Mouse (Mus musculus): ENCODE data around the gene Tmem59l.

Gene Tmem59l

DNA sequence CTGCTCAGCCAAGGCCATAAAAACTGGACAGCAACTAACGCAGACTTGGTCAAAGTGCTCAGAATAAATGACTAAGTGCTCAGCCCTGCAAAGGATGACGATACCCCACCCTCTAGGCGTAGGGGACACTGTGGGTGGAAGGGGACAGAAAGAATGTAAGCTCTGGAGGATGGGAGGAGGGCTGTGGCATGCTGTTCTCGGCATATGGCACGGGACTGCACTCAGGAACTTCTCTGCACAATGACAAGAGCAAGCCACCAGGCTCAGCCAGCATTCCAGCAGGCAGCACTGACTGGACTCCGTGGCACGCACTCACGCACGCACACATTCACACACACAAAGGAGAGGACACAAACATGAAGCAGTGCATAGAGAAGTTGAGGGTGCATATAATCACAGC is 26.6 kb downstream of the Tmem59l start:
- peak; percentile 87 for DNase-seq (ENCODE audit: low read depth, low spot score)

DNA sequence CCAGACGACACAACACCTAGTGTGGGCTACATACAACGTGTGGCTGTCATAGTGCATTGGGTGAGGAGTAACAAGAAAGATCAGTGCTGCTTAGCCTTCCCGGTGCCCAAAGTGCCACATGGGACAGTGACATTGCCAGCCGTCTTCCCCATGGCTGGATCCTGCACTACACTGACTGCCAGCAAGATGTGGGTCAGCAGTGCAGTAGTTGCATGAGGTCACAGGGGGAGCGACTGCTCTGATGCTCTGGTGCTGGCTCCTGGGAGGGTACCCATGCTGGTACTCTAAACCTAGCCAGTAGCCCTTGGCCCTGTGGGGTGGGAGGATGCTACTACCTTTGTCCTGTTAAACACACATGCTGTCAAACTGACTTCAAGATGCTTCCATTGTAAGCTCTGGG is 27.0 kb downstream of the Tmem59l start:
- DNase-seq (ENCODE audit: low read depth, low spot score): no peak

DNA sequence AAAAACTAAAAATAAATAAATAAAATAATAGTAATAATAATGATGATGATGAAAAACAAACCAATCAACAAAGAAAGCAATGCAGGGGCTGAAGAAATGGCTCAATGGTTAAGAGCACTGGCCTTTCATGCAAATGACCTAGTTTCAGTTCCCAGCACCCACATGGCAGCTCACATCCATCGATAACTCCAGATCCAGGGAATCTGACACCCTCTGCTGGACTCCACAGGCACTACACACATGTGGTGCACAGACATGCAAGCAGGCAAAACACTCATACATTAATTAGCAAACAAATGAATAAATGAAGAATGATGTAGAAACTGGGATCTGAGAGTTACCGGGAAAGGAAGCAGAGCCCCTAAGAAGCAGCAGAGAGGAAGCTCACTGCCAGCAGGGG is 27.5 kb downstream of the Tmem59l start:
- DNase-seq (ENCODE audit: low read depth, low spot score): no peak

DNA sequence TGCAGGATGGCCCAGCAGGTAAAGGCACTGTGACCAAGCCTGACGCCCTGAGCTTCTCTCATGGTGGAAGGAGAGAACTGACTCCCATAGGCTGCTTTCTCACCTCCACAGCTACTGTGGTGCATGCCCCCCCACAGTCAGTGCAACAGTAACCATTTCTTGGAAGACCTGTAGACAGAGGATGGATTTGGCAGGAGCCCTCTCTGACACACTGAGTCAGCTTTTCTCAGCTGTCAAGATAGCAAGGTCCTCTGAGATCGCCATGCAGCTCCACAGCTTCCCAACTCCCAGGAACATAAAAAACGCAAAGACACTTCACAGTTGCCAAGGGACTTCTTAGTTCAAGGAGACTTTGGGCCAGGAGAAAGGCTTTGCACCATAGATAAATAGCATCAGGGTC is 28.7 kb downstream of the Tmem59l start:
- no peak for DNase-seq (ENCODE audit: low read depth, low spot score)

DNA sequence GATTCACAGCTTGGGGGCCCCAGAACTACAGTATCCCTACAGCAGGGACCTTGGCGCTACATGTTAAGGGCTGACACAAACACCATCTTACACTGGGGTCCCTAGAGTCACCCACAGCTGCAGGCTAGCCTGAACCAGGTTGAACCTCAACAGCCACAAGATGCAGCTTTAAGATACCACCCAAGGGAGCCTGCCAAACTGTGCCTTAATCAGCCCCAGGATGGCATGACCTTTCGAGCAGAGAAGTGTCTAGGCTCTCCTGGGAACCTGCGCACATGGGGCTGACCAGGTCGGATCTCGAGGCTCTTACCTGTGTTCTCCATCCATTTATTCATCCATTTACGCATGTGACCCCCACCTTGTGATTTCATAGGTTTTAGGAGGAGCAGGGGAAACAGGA is 29.3 kb downstream of the Tmem59l start:
- DNase-seq (ENCODE audit: low read depth, low spot score): no peak

DNA sequence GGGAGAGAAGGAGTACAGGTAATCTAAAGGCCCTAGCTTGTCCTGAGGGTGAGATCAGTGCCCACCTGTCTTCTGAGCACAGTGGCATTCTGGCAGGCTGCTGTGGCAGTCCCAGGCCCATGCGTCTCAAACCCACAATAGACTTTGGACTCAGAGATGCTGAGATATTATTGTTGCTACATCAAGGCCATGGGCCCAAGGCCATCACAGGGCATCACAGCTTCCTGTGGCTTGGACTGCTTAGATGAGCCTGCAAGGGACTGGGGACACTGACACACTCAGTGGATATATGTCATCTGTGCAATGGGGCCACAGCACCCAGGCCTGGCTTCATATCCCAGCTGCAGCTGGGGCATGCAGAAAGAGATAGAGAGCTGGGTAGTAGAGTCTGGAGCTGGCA is 30.2 kb downstream of the Tmem59l start:
- no peak for DNase-seq (ENCODE audit: low read depth, low spot score)

DNA sequence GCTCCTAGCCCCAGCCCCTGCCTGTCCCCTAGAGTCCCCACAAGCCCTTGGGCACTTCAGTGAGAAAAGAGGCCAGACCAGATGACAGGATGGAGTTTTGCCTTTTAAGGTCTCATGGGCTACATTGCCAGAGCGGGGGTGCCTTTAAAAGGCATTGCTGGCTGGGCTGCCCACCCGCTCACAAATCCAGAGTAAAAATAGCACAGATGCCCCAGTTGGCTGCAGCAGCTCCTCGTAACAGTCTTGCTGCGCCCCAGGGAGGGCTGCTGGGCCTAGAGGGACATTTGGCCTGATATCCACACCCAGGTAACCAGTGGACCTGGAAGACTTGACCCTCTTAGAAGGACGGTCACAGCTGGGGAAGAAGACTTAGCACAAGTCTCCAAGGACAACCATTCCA is 33.3 kb downstream of the Tmem59l start:
- DNase-seq (ENCODE audit: low read depth, low spot score): peak; percentile 81

DNA sequence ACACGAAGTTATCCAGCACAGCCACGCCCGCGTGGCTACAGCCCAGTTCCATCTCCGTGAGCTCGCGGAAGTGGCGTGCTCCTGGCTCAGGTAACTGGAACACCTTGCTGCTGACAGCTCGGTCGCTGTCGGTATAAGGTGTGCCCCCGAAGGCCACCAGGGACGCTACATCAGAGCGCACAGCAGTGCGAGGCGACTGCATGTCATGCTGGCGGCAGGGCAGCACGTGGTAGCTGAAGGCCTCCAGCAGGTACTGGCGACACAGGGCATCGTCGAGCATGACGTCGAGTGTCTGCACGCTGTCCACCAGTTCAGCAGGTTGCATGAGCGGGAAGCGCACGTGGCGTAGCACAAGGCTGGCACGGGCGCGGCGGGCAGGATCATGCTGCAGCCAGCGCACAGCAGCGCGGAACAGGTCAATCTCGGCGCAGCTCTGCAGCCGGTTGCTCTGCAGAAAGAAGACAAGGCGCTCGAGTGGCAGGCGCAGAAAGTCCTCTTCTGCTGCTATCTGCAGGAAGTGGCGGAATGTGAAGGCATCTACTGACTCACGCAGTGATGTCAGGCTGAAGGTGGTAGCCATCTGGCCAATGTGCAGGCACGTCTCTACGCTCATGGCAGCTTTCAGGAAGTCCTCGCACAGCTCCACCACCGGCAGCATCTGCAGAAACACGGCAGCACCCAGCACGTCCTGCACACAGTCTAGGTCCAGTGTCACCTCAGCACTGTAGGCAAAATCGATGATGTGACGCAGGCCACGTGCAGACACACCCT is 34.8 kb downstream of the Tmem59l start:
- DNase-seq (ENCODE audit: low read depth, low spot score): peak; percentile 81

DNA sequence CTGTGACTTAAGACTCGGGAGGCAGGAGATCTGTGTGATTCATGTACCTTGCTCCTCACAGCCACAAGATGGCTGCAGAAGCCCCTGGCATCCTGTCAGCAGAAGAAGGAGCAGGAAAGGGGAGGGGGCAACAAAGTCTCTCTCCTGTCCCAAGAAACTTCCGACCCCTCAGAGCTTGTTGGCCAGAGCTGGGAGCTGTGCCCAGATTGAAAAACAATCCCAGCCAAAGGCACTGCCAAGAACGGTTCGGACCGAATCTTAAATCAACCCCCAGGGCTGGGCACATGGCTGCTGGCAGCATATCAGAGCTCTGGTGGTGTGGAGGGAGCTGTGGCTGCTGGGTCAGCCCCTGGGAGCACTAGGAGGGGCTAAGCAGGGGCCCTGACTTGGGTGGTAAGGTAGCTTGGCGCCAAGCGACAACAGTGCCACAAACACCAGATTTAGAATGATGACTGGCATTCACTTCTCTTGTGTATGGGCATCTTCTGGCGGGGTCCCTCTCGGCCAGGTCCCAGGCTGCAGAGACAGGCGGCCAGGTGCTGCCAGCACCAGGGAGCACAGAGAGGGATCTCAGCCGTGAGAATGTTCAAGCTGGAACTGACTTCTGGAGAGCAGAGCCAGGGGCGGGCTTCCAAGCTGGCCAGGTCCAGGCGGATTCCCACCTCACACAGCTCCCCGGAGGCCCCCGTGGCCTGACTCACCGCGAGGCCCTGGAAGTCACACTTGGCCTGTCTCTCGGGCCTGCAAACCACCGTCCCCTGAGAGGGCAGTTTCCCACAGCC is 39.3 kb downstream of the Tmem59l start:
- DNase-seq (ENCODE audit: low read depth, low spot score): peak; percentile 50

DNA sequence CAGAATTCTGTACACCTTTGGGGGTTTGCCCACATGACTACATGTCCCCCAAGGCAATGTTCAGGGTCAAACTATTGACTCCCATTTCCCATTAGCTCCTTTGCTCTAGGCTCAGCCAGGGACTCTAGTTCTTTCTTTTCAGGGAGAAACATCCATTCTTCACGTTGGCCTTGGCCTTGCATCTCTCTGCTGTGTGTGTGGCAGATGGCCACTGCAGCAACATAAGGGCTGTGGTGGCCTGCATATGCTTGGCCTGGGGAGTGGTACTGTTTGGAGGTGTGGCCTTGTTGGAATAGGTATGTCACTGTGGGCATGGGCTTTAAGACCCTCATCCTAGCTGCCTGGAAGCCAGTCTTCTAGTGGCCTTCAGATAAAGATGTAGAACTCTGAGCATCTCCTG is 41.2 kb downstream of the Tmem59l start:
- DNase-seq (ENCODE audit: low read depth, low spot score): no peak

DNA sequence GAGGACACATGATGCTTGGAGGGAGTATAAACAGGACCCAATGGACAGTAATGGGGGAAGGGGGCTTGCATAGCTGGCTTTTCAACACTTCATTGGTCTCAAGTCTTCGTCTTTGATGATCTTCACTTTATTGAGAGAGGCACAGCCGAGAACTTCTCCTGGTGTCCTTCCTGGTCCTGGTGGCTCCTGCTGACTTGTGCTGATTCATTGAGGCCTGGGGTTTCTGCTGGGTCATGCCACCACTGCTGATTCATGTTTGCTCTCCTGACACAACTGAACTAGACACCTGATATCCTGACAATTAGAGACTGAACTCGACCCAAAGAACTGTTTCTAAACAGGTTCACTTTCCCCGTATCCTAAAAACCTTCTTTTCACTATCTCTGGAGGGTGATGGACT is 43.8 kb downstream of the Tmem59l start:
- DNase-seq (ENCODE audit: low read depth, low spot score): no peak

DNA sequence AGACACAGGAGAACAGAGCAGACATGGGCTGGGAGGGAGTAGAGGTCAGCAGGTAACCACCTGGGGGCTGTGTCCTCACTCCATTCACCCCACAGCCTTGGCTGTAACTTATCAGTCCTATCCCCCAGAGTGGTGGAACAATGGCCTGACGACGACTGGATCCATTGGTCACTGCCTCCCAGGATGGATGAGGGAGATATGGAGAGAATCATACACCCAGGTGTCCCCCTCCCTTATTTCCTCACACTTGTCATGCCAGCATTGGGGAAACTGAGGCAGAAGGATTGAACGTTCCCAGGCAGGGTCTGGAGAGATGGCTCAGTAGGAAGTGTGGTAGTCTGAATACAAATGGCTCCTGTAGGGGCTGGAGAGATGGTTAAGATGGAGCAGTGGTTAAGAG is 45.6 kb downstream of the Tmem59l start:
- DNase-seq (ENCODE audit: low read depth, low spot score): no peak

DNA sequence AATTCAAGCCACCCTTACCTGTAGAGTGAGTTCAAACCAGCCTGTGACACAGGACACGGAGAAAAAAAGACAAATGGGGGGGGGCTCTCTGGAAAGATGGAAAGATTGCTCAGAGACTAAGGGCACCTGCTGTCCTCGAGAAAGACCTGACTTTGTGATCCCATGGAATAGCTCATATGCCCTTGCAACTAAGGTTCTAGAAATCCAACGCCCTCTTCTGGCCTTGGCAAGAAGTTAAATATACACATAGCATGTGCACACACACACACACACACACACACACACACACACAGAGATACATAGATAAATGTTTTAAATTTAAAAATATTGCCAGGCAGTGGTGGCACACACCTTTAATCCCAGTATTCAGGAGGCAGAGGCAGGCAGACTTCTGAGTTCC is 46.9 kb downstream of the Tmem59l start:
- no peak for DNase-seq (ENCODE audit: low read depth, low spot score)

DNA sequence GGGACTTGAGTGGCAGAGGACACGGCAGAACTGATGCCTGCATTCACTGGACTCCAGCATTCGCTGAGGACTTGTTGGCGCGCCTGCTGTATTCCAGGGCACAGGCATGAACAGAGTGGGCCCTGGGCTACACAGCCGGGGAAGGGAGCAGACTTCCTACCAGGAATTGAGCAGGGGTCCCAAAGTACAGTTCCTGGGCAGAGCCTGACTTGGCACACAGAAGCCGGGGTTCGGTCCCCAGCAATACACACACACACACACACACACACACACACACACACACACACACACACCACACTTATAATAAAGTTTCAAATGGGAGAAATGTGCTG is 47.3 kb downstream of the Tmem59l start:
- no peak for DNase-seq (ENCODE audit: low read depth, low spot score)

DNA sequence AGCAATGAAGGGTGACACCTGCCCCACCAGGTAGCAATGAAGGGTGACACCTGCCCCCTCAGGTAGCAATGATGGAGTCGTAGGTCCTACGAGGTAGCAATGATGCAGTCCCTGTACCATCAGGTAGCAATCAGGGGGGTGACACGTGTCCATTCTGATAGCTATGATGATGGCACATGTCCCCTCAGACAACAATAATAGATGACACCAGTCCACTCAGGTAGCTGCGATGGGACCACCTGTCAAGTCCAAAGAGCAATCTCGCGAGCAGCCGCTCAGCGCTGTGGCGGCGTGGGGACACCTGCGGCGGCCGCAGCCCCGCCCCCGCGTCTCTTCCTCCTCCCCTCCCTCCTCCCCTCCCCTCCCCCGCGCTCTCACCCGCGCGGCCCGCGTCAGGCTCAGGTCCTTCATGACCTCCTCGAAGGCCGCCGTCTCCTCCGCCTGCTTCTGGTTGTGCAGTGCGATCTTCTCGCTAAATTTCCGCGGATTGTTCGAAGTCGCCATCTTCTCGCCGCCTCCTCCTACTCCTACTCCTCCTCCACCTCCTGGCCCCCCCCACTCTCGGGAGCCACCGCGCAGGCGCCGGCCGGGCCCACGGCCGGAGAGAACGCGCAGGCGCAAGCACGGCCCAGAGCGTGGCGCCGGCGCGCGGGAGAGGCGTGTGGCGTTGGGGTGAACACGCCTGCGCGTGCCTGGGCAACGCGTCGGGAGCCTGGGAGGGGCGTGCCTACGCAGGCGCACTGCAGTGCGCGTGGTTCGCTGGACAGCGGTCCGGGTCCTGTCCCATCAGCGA is 47.9 kb downstream of the Tmem59l start, which contains the start of gene Crtc1:
Gene Crtc1 (minus strand): TSS at position 525 of the 793 bp plus-strand sequence.
- DNase-seq (ENCODE audit: low read depth, low spot score): peak; percentile 98

DNA sequence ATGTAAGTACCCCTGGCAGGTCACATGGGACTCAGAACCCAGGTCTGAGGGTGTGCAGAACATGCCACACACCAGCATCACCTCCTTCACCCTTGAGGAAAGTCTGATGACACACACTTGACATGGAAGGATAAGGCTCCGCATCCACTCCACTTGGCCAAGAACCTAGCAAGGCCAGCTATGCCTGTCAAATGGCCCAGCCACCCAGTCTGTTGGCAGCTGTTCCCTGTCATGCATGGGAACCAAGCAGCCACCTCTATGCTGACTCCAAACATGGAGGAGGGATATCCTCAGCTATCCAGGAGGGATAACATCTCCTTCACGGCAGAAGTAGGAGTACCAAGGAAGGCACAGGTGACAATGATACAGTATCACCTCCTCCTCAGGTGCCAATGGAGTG is 48.7 kb downstream of the Tmem59l start:
- DNase-seq (ENCODE audit: low read depth, low spot score): no peak

DNA sequence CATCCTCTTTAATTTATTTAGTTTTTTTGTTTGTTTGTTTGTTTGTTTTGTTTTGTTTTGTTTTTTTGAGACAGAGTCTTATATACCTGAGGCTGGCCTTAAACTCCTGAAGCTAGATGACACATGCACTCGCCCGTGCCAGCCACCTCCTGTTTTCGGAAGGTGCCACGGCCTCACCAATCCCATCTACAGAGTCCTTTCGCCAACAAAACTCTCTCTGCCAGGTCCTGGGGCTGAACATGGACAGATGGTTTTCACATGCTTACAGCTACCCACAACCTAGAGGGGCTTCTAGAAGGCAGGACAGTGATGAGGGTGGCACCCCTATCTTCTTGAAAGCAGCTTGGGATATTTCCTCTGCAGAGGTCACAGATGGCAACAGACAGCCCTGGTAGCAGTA is 52.0 kb downstream of the Tmem59l start:
- peak; percentile 62 for DNase-seq (ENCODE audit: low read depth, low spot score)

Measured in brain, adult 2 months (tissue).